Mouse (Mus musculus) spleen, adult 2 months (tissue): ENCODE measurements around the gene Pitpnm2.

Experiments
- CTCF ChIP-seq: fragments of 200-500 bp; IDR thresholded peaks from 2 replicates; pipeline ENCODE4 v1.5.1; 2011; ENCODE audit warnings: mild to moderate bottlenecking, inconsistent platforms; ENCODE audit not compliant: insufficient read depth, insufficient read length, insufficient replicate concordance; ENCODE audit errors: extremely low read depth
- POLR2A ChIP-seq: fragments of 200-500 bp; IDR thresholded peaks from 2 replicates; pipeline ENCODE4 v1.6.1; 2011; ENCODE audit warnings: low read depth, low read length, inconsistent platforms

- TF ChIP-seq CTCF (no peak), POLR2A (no peak)
These were observed 60.0 kb downstream of the Pitpnm2 start for GRCm38 (mm10) chr5:124189572-124189981.
